Mouse (Mus musculus) intestine, embryonic 14.5 days (tissue): Measurements from ENCODE around the gene Dpy30. TPM values are rescaled to one million over a fixed set of nuclear protein-coding genes. Genes with fewer than 3 reads are reported as not detected.
"Not testable (repeated sequence)": the region's sequence is repeated elsewhere in the genome, so short reads cannot be mapped to it uniquely, and the experiment has no call there.

Experiments
- ATAC-seq: fragments of 200-750 bp; cut with Nextera tagmentation; replicated peaks from 2 replicates; pipeline ENCODE4 v1.8.0; 2017; ENCODE audit warnings: low read depth, moderate number of reproducible peaks, moderate TSS enrichment, moderate library complexity; ENCODE audit not compliant: low FRiP score, low TSS enrichment
- DNase-seq: peaks from one replicate; pipeline ENCODE4 v3.0.0-alpha.2; 2018; ENCODE audit warnings: low spot score
- H3K27ac ChIP-seq: fragments of 300-500 bp; sonication (generic); 2 replicates; pipeline ENCODE4 v1.5.1; 2014; ENCODE audit warnings: low read depth, mild to moderate bottlenecking, control low read depth
- H3K27me3 ChIP-seq: fragments of 300-500 bp; sonication (generic); replicated peaks from 2 replicates; pipeline ENCODE4 v1.6.1; 2014; ENCODE audit warnings: low read length, control low read depth; ENCODE audit not compliant: control insufficient read depth, insufficient read depth
- H3K36me3 ChIP-seq: fragments of 300-500 bp; sonication (generic); 2 replicates; pipeline ENCODE4 v1.6.1; 2014; ENCODE audit warnings: low read length, control low read depth; ENCODE audit not compliant: control insufficient read depth, insufficient read depth
- H3K4me1 ChIP-seq: fragments of 300-500 bp; sonication (generic); replicated peaks from 2 replicates; pipeline ENCODE4 v1.6.1; 2014; ENCODE audit warnings: low read length, control low read depth, mixed read lengths; ENCODE audit not compliant: control insufficient read depth, insufficient read depth
- H3K4me2 ChIP-seq: fragments of 300-500 bp; sonication (generic); 2 replicates; pipeline ENCODE4 v1.6.1; 2014; ENCODE audit warnings: low read length
- H3K4me3 ChIP-seq: fragments of 300-500 bp; sonication (generic); 2 replicates; pipeline ENCODE4 v1.5.1; 2014; ENCODE audit warnings: low read depth, low read length, control low read depth, mixed read lengths
- H3K9ac ChIP-seq: fragments of 300-500 bp; sonication (generic); 2 replicates; pipeline ENCODE4 v1.6.1; 2014; ENCODE audit warnings: mild to moderate bottlenecking, low read length
- H3K9me3 ChIP-seq: fragments of 300-500 bp; sonication (generic); 2 replicates; pipeline ENCODE4 v1.6.1; 2016; ENCODE audit warnings: low read length, control low read depth; ENCODE audit not compliant: control insufficient read depth
- WGBS: fragments of 180-500 bp; shearing (Covaris S2); extraction: QIAGEN DNeasy Blood & Tissue Kit; methylation state at CpG from one replicate; pipeline ENCODE4 v1.1.7; 2014; 5-methylcytosine and 5-hydroxymethylcytosine counted together
- polyA plus RNA-seq: library from polyadenylated mRNA; unstranded; fragments of >200 nt; fragmentation: Nextera tagmentation; extraction: Ambion mirVana; gene quantifications from 2 replicates; pipeline ENCODE4 v1.2.1, GENCODE M21; 2014

Dpy30 gene
- polyA plus RNA-seq, result 239 and 242 TPM in 2 replicates

DNA sequence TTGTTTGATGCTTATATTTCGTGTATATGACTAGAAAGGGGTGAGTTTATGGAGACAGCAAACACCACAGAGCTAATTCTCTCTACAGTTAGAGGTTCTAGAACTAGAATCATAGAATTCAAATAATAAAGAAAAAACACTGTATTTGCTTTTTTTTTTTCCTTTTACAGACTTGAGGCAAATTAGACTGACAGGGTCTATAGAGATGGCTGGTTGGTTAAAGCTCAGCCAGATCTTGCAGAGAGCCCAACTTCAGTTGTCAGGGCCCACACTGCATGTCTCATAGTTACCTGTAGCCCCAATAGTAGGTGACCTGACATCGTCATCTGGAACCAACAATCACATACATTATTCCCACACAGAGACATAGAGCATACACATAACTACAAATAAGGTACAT is at the start of gene Dpy30:
TSS of gene Dpy30 (minus strand) at position 101 of the 400 bp plus-strand sequence.
- ATAC-seq, result no peak

DNA sequence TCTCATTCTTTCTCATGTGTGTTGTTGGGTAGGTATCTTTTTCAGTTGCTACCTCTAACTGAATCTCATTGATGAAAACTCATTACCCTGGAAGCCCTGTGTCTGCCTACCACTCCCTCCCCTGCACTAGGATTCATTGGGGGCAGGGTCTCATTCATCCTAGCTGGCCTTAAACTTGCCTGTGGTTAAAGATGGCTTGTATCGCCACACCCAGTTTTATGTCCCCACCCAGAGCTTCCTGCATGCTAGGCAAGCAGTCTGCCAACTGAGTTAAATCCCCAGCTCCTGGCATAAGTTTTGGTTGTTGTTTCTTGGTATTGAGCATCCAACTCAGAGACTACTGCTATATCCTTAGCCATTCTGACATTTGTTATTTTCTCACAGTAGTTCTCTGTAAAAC is 39.8 kb upstream of the Dpy30 start:
- no peaks in the 10 kb centered on the region for H3K27me3 ChIP-seq
- H3K4me2 ChIP-seq, result no peak overlapping the region
- 90% methylated on average over 1 of the region's 1 CpGs for WGBS
- H3K36me3 ChIP-seq, result peaks cover 50% of the 10 kb centered on the region
- H3K4me3 ChIP-seq, result no peak overlapping the region
- no peak overlapping the region for H3K27ac ChIP-seq
- no peak for ATAC-seq
- H3K9ac ChIP-seq, result no peak overlapping the region
- H3K4me1 ChIP-seq, result no peaks in the 10 kb centered on the region
- H3K9me3 ChIP-seq, result no peaks in the 10 kb centered on the region
- DNase-seq, result no peak

More for the DNA sequence above, at the start of gene Dpy30:
- WGBS, result 71% methylated on average over 2 of the region's 2 CpGs
- no peak within 1 kb of the TSS for H3K27ac ChIP-seq
- H3K36me3 ChIP-seq, result no peaks in the 10 kb centered on the region
- H3K9ac ChIP-seq, result no peak within 1 kb of the TSS
- no peaks in the 10 kb centered on the region for H3K9me3 ChIP-seq
- H3K4me3 ChIP-seq, result no peak within 1 kb of the TSS
- no peaks in the 10 kb centered on the region for H3K4me1 ChIP-seq
- no peak within 1 kb of the TSS for H3K4me2 ChIP-seq
- DNase-seq, result no peak
- H3K27me3 ChIP-seq, result no peaks in the 10 kb centered on the region

DNA sequence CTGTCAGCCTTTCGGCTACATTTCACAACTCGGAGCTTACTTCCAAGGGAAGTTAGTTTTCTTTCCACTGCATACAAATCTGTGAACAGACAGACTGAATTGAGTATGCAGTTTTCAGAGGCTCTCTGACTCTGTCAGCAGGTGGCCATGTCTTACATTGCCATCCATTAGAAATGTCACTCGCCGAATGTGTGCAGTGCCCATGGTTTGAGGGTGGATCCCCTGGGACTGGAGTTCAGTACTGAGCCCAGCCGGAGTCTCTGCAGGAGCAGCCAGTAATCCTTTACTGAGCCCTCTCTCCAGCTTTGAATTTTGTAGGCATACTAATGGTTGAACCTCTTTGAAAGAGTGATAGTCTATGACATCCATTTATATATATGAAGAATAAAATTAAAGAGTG is 17.4 kb upstream of the Dpy30 start:
- no peak overlapping the region for H3K27ac ChIP-seq
- ATAC-seq, result no peak
- 0 out of 2 replicates have a peak overlapping the region, but pooled peaks have one; percentile 97 for H3K4me3 ChIP-seq
- peaks cover 25% of the 10 kb centered on the region for H3K4me1 ChIP-seq
- H3K27me3 ChIP-seq, result no peaks in the 10 kb centered on the region
- peak overlapping the region; percentile 79 for H3K4me2 ChIP-seq
- 69% methylated on average over 5 of the region's 5 CpGs for WGBS
- H3K9me3 ChIP-seq, result no peaks in the 10 kb centered on the region
- no peaks in the 10 kb centered on the region for H3K36me3 ChIP-seq
- no peak for DNase-seq
- no peak overlapping the region for H3K9ac ChIP-seq

DNA sequence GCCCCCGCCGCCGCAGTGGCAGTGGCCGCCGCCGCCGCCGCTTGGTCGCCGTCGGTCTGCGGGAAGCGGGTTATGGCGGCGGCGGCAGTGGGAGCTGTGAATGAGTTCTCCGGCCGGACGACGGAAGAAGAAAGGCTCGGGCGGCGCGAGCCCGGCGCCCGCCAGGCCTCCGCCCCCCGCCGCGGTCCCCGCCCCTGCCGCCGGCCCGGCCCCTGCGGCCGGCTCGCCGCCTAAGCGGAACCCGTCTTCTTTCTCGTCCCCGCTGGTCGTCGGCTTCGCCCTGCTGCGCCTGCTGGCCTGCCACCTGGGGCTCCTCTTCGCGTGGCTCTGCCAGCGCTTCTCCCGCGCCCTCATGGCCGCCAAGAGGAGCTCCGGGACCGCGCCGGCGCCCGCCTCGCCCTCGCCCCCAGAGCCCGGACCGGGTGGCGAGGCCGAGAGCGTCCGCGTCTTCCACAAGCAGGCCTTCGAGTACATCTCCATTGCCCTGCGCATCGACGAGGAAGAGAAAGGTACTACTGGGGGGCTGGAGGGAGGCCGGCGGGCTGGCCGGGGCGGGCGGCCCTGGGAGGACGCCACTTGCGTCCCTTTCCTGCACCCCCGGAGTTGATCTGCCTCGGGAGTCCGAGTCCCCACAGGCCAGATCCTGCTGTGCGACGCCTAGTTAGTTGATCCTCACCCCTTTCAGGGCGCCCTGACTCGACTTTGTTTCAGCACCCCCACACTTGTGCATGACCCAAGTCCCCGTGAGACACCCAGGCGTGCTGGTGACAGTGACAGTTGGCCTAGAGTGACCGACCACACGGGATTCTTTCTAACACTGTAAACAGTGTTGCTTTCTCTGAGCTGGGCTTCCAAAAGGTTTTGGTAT is 15.4 kb upstream of the Dpy30 start, which contains the start of gene Spast:
TSS of gene Spast (plus strand) at position 51 of the 868 bp plus-strand sequence.
- ATAC-seq, result peak; percentile 90
- Histone ChIP-seq H3K9me3 (no peaks in the 10 kb centered on the region), H3K4me1 (peaks cover 25% of the 10 kb centered on the region), H3K9ac (peak within 1 kb of the TSS; percentile 94), H3K27me3 (no peaks in the 10 kb centered on the region), H3K4me3 (peak within 1 kb of the TSS; percentile 97), H3K36me3 (no peaks in the 10 kb centered on the region), H3K27ac (peak within 1 kb of the TSS; percentile 95), H3K4me2 (peak within 1 kb of the TSS; percentile 79)
- under 1% methylated on average over 75 of the region's 90 CpGs for WGBS
- DNase-seq, result peak; percentile 87

DNA sequence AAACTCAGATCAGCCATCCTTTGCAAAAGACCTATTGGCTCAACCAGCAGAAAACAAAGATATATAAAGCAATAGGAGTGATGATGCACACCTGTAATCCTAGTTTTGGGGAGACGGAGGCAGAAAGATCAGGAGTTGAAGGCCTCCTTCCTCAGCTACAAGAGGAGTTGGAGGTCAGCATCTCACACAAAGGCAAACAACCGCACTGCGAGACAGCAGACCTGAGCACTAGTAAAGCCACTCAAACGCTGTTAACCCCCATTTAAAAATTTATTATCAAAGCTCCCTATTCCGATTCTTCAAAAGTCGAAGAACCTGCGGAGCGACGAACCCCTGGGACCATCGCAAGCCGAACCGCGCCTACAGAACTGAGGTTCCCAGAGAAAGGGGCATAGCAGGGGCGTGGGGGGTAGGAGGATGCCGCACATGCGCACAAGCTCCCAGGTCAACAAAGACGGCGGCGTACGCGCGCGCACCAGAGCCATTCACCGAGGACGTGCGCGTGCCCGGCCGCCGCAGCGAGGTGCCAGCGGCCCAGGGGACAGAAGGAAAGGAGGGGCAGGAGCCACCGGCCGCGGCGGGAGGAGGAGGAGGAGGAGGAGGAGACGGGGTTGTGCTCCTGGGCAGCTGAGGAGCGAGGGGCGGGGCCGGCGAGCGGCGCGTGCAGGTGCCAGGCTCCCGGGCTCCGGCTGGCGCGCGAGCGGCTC is 14.6 kb upstream of the Dpy30 start:
- H3K27ac ChIP-seq, result peak overlapping the region; percentile 95
- H3K4me1 ChIP-seq, result peaks cover 25% of the 10 kb centered on the region
- no peaks in the 10 kb centered on the region for H3K36me3 ChIP-seq
- H3K9me3 ChIP-seq, result no peaks in the 10 kb centered on the region
- peak overlapping the region; percentile 79 for H3K4me2 ChIP-seq
- peak; percentile 95 for DNase-seq
- no peaks in the 10 kb centered on the region for H3K27me3 ChIP-seq
- ATAC-seq, result peak; percentile 94
- under 1% methylated on average over 44 of the region's 50 CpGs for WGBS
- peak overlapping the region; percentile 97 for H3K4me3 ChIP-seq
- peak overlapping the region; percentile 94 for H3K9ac ChIP-seq

DNA sequence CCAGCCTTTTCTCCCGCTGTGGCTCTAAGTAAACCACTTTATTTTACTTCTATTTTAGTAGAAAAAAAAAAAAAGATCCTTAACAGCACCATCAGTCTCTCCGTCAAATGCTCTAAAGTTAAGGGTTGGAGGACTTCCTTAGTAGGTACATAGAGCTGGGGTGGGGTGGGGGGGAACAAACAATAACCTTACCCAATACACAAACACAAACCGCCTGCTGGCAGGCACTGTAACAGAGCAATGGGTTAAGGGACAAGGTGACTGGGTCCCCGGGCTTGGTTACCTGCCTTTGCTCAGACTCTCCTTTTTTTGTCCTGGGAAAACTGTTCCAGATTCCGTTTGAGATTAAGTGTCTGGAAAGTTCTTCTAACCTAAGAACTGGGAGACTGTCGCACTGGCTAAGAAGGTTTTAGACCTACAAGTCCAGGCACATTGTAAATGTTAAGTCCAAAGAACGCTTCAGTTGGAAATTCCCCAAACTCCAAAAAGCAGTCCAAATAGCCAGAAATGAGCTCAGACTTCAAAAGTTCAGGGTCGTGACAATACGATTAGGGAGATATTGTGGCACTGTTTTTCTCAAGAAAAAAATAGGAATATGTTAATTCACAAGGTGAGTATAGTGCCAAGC is 7.4 kb upstream of the Dpy30 start:
- Histone ChIP-seq H3K36me3 (no peaks in the 10 kb centered on the region), H3K27me3 (no peaks in the 10 kb centered on the region), H3K4me2 (no peak overlapping the region), H3K9me3 (no peaks in the 10 kb centered on the region), H3K4me1 (no peaks in the 10 kb centered on the region), H3K27ac (no peak overlapping the region), H3K9ac (no peak overlapping the region), H3K4me3 (no peak overlapping the region)
- peak; percentile 23 for DNase-seq
- ATAC-seq, result no peak
- WGBS, result 73% methylated on average over 9 of the region's 9 CpGs

DNA sequence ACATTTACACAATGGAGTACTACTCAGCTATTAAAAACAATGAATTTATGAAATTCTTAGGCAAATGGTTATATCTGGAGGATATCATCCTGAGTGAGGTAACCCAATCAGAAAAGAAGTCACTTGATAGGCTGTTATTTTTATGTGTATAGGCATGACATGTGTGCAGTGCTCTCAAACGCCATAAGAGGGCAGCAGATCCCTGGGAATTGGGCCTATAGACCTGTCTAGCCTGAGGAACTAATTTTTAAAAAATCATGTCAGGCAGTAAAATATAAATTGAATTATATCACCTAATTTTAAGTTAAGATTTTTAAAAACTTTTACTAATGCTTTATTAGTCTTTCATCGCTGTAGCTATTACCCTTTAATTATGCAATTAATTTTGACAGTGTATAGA is 4.4 kb upstream of the Dpy30 start:
- WGBS, result 52% methylated on average over 2 of the region's 2 CpGs
- H3K27me3 ChIP-seq, H3K36me3 ChIP-seq, H3K27ac ChIP-seq, H3K4me1 ChIP-seq, H3K4me3 ChIP-seq, H3K4me2 ChIP-seq, H3K9me3 ChIP-seq, H3K9ac ChIP-seq: not testable (repeated sequence)
- peak; percentile 63 for DNase-seq
- ATAC-seq, result 0 out of 2 replicates have a peak, but pooled peaks have one; percentile 50

DNA sequence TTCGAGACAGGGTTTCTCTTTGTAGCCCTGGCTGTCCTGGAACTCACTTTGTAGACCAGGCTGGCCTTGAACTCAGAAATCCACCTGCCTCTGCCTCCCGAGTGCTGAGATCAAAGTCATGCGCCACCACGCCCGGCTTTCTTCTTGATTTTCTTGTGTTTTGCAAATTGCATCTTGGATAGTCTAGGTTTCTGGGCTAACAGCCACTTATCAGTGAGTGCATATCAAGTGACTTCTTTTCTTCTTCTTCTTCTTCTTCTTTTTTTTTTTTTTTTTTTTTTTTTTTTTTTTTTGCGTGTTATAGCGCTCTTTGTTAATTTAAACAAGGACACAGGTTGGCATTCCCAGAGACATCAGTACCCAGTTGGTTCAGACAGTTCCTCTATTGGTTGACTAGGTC is 3.5 kb upstream of the Dpy30 start:
- H3K36me3 ChIP-seq, H3K9me3 ChIP-seq, H3K4me3 ChIP-seq, H3K27me3 ChIP-seq, H3K27ac ChIP-seq, H3K9ac ChIP-seq, ATAC-seq, H3K4me2 ChIP-seq, H3K4me1 ChIP-seq: not testable (repeated sequence)
- peak; percentile 15 for DNase-seq
- 89% methylated on average over 7 of the region's 7 CpGs for WGBS
